Mouse (Mus musculus) cerebellum, adult 18-20 months (tissue): ENCODE data around the gene Slc23a2.

Source experiments
- DNase-seq, 2 experiments: peaks; one replicate each; pipeline ENCODE4 v3.0.0; 2021

Gene Slc23a2

GRCm38 (mm10) chr2:132016034-132016433, 128.9 kb downstream of the Slc23a2 start:
- no peak for DNase-seq

DNA sequence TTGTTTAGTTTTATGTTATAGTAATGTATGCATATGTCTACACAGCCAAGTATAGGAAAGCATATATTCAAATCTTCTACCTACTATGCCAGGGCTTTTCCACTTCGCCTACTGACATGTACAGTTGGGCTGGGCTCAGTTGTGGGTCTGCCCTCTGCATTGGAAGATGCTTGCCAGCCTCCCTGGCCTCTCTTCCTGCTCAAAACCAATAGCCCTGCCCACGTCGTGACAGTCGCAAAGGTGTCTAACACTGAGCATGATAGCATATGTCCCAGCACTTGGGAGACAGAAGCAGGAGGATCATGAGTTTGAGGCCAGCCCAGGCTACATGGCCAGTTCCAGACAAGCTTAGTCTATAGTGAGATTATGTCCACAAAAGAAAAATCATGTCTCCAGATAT, 131.8 kb downstream of the Slc23a2 start:
- no peak for DNase-seq

DNA sequence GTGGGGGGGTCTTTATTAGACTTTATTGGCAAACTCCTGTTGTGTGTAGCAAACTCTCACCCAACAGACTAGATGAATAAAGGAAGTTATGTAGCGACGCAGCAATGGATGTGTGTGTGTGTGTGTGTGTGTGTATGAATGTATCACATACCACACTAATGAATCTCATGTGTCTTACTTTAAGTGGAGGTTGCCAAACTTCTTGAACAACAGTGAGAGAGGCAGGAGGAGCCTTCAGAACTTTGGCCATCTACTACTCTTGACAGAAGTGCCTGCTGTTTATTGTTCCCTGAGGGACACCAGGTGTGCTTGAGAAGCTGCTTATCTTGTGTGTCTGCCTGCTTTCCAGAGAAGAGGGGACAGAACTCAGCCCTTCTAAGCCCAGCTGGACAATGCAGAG, 134.1 kb downstream of the Slc23a2 start:
- DNase-seq: no peak

DNA sequence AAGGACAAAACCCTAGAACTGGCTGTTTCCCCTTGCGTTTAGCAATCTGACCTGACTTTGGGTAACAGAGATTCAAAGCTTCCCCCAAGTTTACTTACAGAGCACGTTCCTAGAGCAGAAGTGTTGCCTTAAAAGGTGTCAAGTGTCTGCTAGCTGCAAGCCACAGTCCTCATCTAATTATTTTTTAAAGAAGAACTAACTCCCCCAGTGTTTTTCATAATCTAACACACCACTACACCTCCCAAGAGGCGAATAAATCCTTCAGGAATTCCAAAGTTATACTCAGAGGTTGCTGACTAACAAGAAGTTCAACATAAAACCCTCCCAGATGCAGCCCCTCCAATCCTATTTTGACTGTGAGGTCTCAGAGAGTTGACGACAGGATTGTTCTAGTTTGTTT, 136.7 kb downstream of the Slc23a2 start:
- DNase-seq: no peak

DNA sequence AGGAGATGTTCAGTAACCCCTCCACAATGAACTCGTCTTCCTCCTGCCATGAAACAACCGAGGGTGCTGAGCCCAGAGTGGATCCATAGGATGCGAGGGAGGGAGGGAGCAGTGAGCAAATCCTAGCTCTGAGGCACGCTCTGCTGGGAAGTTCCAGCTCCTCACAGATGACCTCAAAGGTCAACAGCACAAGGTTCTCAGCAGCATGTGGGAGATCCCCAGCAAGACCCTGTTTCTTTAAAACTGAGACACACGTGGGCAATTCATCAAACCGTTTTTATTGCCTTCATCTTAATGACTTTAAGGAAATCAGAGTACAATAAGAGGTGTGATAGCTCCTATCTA, 137.5 kb downstream of the Slc23a2 start:
- DNase-seq: no peak

GRCm38 (mm10) chr2:132006561-132007474, 138.1 kb downstream of the Slc23a2 start:
- DNase-seq: no peak

DNA sequence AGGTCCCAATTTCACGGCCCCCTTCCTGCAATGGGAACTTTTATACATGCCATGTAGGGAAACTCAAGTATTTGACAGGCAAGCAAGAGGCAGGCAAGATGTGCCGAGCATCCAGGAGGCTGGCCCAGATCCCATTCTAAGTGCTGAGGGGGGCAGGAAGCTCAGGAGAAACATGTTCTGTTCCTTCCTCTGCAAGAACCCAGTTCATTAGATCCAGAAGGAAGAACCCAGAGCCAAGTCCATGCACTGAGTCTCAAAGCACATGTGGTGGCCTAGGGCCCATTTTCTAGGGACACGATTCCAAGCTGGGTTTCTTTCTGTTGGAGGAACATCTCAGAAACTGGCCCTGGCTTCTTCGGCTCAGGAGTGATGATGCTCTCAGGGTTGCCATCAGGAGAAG, 139.5 kb downstream of the Slc23a2 start:
- no peak for DNase-seq

DNA sequence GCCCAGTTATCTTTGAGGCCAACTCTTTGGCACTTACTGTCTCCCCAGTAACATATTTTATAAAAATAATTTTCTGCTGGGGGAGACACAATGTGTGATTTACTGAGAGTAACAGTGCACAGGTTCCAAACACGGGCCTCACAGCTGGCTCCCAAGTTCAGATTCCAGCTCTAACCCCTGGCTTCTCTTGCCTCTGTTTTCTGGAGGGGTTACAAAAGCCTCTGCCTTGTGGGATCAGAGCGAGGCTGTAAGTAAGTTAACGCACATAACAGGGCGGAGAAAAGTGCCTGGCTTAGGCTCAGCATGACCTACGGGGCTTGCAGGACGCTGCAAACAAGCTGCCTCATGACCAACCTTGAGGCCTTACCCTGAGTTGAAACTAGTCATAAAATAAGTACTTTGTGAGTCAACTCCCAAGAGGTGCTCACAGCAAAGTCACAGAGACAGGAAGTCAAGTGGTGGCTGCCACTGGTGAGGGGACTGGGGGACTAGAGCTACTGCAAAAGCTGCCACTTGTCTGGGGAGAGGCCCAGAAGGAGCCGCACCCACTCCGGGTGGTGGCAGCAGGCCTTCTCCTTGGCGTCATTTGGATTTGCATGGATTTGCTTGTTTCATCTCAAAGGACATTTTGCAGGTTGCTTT, 140.3 kb downstream of the Slc23a2 start:
- DNase-seq: no peak

DNA sequence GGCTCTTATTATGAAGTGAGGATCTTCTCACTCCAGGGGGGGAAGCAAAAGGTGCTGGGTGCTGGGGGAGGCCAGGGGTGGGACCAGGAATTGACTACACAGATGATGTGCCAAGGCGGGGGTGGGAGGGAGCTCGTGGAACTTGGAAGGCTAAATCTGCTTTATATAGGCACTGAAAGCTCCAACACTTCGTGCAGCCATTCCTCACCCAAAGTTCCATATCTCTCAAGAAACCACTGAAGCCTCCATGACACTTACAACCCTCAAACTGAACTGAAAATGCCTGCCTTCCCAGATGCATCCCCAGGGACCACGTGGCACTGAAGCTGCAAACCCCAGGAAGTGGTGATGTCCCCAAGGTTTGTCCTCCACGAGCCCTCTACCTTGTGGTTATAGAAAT, 141.0 kb downstream of the Slc23a2 start:
- DNase-seq: no peak
